Mouse (Mus musculus) G1E-ER4 (cell line): ENCODE data around the gene Sox6. TPM values are rescaled to one million over a fixed set of nuclear protein-coding genes. Genes with fewer than 3 reads are reported as not detected.

Source experiments
- GATA1 ChIP-seq: IDR thresholded peaks from one replicate; pipeline ENCODE4 v1.8.0; 2012; ENCODE audit warnings: low read length, inconsistent platforms
- polyA plus RNA-seq: library from polyadenylated mRNA; stranded (reverse); fragments of >175 nt; gene quantifications from 2 replicates; pipeline ENCODE4 v1.2.3, GENCODE M21; 2012

Gene Sox6
- polyA plus RNA-seq, 1 experiment, result 1.5 TPM

DNA sequence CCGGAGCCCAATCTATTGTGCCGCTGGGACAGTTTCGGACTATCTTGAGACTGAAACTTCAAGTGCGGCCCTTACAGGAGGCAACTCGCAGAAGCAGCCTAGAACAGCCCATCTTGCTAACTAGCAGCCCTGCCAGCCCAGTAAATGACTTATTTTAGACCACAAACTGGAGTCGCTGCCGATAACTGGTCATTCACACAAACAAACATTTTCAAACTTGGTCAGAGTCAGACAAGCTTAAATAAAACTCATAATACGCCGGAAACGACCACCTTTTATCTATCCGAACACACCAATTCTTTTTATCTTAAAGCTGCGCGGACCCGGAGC, 7.2 kb downstream of the Sox6 start:
- no peak for TF ChIP-seq GATA1

DNA sequence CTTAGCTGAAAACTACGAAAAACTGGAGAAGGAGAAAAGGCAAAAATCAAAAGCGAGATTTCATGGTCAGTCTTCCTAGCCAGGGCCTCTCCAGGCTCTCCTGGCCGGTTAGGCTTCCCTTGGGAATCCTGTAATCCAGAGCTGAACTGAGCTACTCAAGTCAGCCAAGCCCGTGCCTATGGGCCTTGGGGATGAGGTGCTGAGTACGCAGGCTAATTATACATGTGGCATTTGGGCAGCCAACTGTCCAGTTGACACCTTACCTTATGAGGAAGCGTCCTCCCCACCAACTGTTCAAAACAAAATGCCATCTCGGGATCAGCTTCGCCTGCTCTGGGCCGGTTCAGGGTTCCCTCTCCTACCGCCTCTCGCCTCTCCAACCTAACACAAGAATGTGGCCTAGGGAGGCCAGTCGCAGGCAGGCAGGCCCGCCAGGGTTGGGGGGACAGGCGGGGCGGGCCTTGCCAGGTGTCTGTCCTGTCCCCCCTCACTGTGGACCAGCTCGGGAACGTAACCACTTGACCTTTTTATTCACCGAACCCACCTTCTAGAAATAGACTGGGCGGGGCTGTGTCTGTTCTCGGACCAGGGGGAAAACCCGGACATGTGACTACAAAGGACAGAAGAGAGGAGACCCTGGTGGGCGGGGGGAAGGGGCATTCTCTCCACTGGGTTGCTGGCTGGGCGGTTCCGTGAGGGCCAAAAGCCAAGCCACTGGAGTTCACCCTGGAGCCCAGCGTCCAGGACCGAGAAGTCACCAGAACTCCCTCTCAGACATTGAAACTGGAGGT, 7.8 kb downstream of the Sox6 start:
- TF ChIP-seq GATA1, result no peak

- no peak for TF ChIP-seq GATA1
These were observed 8.6 kb downstream of the Sox6 start for GRCm38 (mm10) chr7:116029991-116030390.

DNA sequence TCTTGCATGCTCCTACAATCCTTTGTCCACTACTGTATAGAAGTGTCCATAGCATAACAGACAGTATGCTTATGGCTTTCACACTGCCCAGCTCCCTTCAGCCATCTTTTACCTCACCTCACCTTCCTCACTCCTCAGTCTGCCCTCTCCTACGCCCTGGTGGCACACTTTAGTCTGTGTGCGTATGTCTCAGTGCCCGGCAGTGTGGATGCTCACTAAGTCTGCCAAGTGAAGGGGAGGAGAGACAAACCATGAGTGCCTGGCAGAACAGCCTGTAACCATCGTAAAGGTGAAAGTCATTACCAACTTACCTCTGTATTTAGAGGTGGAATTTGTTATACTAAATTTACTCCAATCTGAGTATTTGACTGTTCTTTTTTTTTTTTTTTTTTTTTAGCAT, 35.9 kb downstream of the Sox6 start:
- TF ChIP-seq GATA1, result no peak

GRCm38 (mm10) chr7:115988109-115988779, 50.4 kb downstream of the Sox6 start:
- TF ChIP-seq GATA1, result no peak

DNA sequence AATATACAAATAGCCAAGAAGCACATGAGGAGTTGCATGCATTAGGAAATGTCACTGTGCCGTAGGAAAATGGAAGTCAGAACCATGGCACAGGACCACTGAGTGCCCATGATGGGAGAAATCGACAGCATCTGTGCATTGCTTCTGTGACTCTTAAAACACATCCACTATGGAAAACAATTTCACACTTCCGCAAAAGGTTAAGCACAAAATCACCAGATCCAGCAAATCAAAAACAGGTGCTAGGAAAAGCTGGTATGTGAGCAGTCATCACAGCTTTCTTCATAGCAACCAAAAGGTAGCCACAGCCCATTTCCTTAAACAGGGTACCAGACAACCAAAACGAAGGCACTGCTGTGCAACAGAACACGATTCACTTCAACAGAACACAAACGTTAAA, 52.9 kb downstream of the Sox6 start:
- TF ChIP-seq GATA1, result no peak

DNA sequence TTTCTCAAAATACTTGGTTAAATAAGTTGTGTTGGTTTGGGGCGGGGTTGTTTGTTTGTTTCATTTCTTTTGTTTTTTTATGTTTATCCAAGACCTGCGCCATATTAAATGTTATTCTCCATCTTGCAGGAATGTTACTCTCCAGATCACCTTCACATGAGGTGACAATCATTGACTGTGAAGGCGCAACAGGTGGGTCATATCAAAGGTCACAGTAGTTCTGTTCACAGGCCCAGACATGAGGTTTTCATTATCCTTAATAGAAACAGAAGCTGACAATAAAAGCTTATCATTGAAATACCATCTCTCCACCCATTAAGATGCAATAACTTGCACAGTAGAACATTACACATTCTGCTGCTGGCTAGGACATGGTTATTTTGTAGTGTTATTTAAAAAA, 54.5 kb downstream of the Sox6 start:
- no peak for TF ChIP-seq GATA1

- TF ChIP-seq GATA1, result no peak
These were observed 58.6 kb downstream of the Sox6 start for GRCm38 (mm10) chr7:115979813-115980512.

GRCm38 (mm10) chr7:115974518-115974917, 64.1 kb downstream of the Sox6 start:
- no peak for TF ChIP-seq GATA1

GRCm38 (mm10) chr7:115967186-115967585, 71.4 kb downstream of the Sox6 start:
- no peak for TF ChIP-seq GATA1

DNA sequence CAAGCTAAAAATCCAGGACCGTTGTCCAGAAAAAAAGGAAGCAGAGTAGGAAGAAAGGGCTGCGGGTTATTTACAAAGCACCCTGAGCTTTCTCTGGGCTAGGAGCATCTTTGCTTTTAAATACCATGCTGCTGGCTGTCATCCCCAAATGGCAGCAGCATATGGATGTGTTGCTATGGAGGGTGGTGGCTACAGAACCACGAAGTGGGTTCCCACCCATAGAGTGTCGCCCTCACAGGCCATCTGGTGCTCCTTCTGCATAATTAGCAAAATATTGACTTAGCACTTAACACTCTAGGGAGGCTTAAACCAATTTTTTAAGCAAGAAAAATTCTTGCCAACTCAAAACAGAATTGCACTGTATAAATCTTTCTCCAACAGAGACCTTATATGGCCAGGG, 72.4 kb downstream of the Sox6 start:
- TF ChIP-seq GATA1, result no peak

GRCm38 (mm10) chr7:115953046-115953445, 85.5 kb downstream of the Sox6 start:
- no peak for TF ChIP-seq GATA1

DNA sequence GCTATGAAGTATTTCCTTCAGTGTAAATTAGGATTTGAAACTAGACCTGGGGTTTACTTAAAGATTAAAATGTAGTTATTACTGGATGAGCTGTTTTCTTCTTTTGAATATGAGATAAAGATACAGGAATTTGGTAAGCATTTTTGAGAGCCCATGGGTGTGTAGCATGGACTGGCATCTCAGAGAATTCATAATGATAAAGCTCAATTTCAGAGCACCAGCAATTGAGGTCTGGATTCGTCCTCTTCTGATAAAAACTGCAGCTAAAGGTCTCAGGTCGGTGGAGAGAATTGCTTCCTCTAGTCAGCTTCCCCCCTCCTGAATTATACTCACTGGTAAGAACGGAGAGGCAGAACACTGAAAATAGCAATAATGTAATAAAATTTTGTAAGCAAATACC, 86.4 kb downstream of the Sox6 start:
- TF ChIP-seq GATA1, result no peak

- TF ChIP-seq GATA1, result peak; percentile 23
These were observed 86.9 kb downstream of the Sox6 start for GRCm38 (mm10) chr7:115951689-115952088.

DNA sequence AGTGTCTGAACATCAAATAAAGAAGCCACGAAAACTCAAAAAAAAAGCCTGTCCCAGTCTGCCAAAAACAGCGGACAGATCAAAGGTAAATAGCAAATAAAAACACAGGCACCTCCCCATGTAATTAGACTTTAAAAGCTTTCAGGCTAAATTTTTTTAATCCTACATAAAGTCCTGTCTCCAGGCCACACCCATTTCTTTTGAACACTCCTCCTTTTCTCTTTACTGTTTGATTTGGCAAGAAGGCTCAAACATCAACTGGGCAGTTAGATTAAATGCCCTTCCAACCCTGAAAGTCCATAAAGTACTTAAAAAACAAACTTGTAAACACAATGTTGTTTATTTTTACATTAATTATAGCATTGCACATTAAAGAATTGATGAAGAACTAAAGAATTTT, 90.7 kb downstream of the Sox6 start:
- TF ChIP-seq GATA1, result no peak

GRCm38 (mm10) chr7:115946559-115946958, 92.0 kb downstream of the Sox6 start:
- TF ChIP-seq GATA1, result no peak

GRCm38 (mm10) chr7:115945516-115945915, 93.1 kb downstream of the Sox6 start:
- no peak for TF ChIP-seq GATA1

DNA sequence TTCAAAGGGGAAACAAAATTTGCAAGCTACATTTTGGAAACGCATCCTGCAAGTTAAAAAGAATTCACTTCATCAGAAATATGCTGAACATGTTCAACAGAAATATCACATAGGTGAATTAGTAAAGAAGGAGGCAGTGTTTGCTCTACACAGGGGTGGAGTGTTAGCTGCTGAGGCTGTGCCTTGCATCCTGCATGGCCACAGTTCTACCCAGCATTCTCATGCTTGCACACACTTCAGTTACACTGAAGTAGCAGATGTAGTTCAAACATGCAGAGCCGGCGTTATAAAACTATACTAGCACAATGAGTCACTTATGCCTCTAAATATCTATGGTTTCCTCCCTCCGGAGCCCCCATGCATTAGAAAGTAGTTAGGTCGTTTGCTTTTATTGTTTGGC, 94.3 kb downstream of the Sox6 start:
- TF ChIP-seq GATA1, result no peak
